Mouse (Mus musculus) intestine, embryonic 15.5 days (tissue): ENCODE results near the gene Gemin7. TPM values are rescaled to one million over a fixed set of nuclear protein-coding genes. Genes with fewer than 3 reads are reported as not detected.

Source experiments
- ATAC-seq: fragments of 200-750 bp; cut with Nextera tagmentation; 2 replicates; pipeline ENCODE4 v1.8.0; 2017; ENCODE audit warnings: moderate TSS enrichment, moderate library complexity
- H3K27ac ChIP-seq: fragments of 300-500 bp; sonication (generic); 2 replicates; pipeline ENCODE4 v1.5.1; 2015; ENCODE audit warnings: mild to moderate bottlenecking, inconsistent platforms
- H3K27me3 ChIP-seq: fragments of 300-500 bp; sonication (generic); replicated peaks from 2 replicates; pipeline ENCODE4 v1.6.1; 2015; ENCODE audit warnings: inconsistent platforms
- H3K36me3 ChIP-seq: fragments of 300-500 bp; sonication (generic); 2 replicates; pipeline ENCODE4 v1.6.1; 2015; ENCODE audit warnings: inconsistent platforms
- H3K4me1 ChIP-seq: fragments of 300-500 bp; sonication (generic); replicated peaks from 2 replicates; pipeline ENCODE4 v1.6.1; 2015; ENCODE audit warnings: inconsistent platforms
- H3K4me2 ChIP-seq: fragments of 300-500 bp; sonication (generic); replicated peaks from 2 replicates; pipeline ENCODE4 v1.6.1; 2015; ENCODE audit warnings: mild to moderate bottlenecking, inconsistent platforms
- H3K4me3 ChIP-seq: fragments of 300-500 bp; sonication (generic); replicated peaks from 2 replicates; pipeline ENCODE4 v1.5.1; 2015; ENCODE audit warnings: inconsistent platforms
- H3K9ac ChIP-seq: fragments of 300-500 bp; sonication (generic); 2 replicates; pipeline ENCODE4 v1.6.1; 2015; ENCODE audit warnings: inconsistent platforms
- H3K9me3 ChIP-seq: fragments of 300-500 bp; sonication (generic); 2 replicates; pipeline ENCODE4 v1.6.1; 2016; ENCODE audit warnings: inconsistent platforms
- WGBS: fragments of 180-500 bp; shearing (Covaris S2); methylation state at CpG from one replicate; pipeline ENCODE4 v1.1.7; 2015; 5-methylcytosine and 5-hydroxymethylcytosine counted together
- polyA plus RNA-seq: library from polyadenylated mRNA; unstranded; fragments of >200 nt; fragmentation: Nextera tagmentation; extraction: Ambion mirVana; gene quantifications from 2 replicates; pipeline ENCODE4 v1.2.1, GENCODE M21; 2015

Gemin7 gene
- polyA plus RNA-seq, 1 experiment from 2014 or later = 131 TPM

- Histone ChIP-seq H3K27ac (peak overlapping the region; percentile 81), H3K4me3 (peak overlapping the region; percentile 64), H3K9ac (peak overlapping the region; percentile 69), H3K9me3 (no peaks in the 10 kb centered on the region), H3K4me2 (peak overlapping the region; percentile 89), H3K4me1 (peaks cover 32% of the 10 kb centered on the region), H3K36me3 (peaks cover 13% of the 10 kb centered on the region), H3K27me3 (peaks cover 17% of the 10 kb centered on the region)
- 15% methylated on average over 16 of the region's 16 CpGs for WGBS
- peak; percentile 19 for ATAC-seq
Measured at GRCm38 (mm10) chr7:19573776-19574140, 3.6 kb downstream of the Gemin7 start.

DNA sequence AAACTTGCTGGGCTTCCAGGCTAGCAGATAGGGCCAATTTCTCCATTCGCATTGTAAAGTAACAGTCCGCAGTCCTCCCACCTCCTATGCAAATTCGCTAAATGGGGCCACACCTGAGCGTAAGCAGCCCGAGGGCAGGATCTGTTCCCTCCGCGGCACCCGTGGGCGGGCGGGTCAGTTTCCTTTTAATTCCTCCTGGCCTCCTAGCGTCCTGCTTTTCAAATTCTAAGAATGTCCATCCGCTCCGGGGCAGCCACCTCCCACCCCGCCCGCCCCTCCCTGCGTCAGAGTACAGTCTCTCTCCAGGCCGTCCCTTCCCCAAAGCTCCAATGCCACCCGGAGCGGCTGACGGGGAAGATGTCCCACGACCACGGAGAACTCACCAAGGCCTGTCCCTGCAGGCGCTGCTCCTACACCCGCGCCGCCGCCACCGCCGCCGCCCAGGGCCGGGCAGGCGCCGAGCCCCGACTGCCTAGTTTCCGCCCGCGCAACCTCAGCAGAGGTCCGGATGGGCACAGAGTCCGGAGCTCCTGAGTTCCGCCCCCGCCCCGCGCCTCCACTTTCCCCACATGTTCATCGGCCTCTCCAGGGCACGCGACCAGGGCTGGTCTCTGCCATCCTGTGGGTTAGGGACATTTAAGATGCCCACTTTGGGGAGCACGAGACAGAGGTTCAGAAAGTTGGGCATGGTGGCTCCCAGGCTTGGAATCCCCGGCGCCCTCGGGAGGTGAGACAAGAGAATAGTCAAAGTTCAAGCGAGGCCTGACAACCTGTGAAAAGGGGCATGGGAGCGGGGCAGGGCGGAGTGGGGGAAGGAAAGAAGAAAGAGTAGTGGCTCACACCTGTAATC, 4.2 kb downstream of the Gemin7 start:
- Histone ChIP-seq H3K4me2 (peak overlapping the region; percentile 89), H3K27me3 (peaks cover 16% of the 10 kb centered on the region), H3K4me1 (peaks cover 32% of the 10 kb centered on the region), H3K4me3 (peak overlapping the region; percentile 64), H3K9ac (peak overlapping the region; percentile 69), H3K36me3 (peaks cover 13% of the 10 kb centered on the region), H3K27ac (peak overlapping the region; percentile 81), H3K9me3 (no peaks in the 10 kb centered on the region)
- under 1% methylated on average over 53 of the region's 53 CpGs for WGBS
- ATAC-seq = peak; percentile 91

DNA sequence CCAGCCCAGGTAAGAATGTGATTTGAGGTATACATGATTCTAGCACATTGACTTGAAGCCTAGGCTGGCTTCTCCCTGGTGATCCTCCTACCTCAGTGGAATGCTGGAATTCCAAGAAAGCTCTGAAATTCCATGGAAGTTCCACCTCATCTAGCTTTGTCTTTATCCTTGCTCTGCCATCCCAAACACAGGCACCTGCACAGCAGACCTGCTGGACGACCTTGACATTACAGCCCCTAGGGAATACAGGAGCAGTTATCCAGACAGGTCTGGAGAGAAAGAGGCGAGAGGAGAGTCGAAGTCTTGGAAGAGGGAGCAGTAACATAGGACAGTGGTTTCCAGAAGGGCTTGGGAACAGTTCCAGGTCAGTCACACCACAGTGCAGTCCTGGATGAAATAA, 7.7 kb downstream of the Gemin7 start:
- no peak for ATAC-seq
- Histone ChIP-seq H3K4me2 (no peak overlapping the region), H3K36me3 (peaks cover 28% of the 10 kb centered on the region), H3K4me3 (no peak overlapping the region), H3K27ac (no peak overlapping the region), H3K9me3 (no peaks in the 10 kb centered on the region), H3K27me3 (no peaks in the 10 kb centered on the region), H3K4me1 (peaks cover 17% of the 10 kb centered on the region), H3K9ac (no peak overlapping the region)
- 73% methylated on average over 3 of the region's 3 CpGs for WGBS

DNA sequence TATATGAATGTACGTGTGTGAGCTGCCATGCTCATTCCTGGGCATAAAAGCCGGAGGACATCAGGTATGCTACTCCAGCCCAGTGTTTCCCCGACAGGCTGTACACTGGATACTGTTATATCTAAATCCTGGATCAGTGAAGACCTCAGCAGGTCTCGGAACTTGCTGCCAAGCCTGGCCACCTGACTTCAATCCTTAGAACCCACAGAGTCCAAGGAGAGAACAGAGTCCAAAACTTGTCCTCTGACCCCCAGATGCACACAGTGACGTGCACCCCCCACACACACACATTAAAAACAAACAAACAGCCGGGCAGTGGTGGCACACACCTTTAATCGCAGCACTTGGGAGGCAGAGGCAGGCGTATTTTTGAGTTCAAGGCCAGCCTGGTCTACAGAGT, 10.0 kb downstream of the Gemin7 start:
- WGBS = 91% methylated on average over 8 of the region's 8 CpGs

GRCm38 (mm10) chr7:19565803-19566202, 11.6 kb downstream of the Gemin7 start:
- Histone ChIP-seq H3K27ac (no peak overlapping the region), H3K9ac (no peak overlapping the region), H3K4me1 (peaks cover 9% of the 10 kb centered on the region), H3K9me3 (no peaks in the 10 kb centered on the region), H3K27me3 (no peaks in the 10 kb centered on the region), H3K4me2 (no peak overlapping the region), H3K36me3 (peaks cover 32% of the 10 kb centered on the region), H3K4me3 (no peak overlapping the region)
- WGBS = 95% methylated on average over 2 of the region's 2 CpGs
- ATAC-seq = no peak

More for the DNA sequence above, 10.0 kb downstream of the Gemin7 start:
- no peak overlapping the region for H3K4me3 ChIP-seq
- H3K9me3 ChIP-seq = no peaks in the 10 kb centered on the region
- peaks cover 19% of the 10 kb centered on the region for H3K4me1 ChIP-seq
- peaks cover 32% of the 10 kb centered on the region for H3K36me3 ChIP-seq
- H3K9ac ChIP-seq = no peak overlapping the region
- no peak for ATAC-seq
- H3K27me3 ChIP-seq = no peaks in the 10 kb centered on the region
- H3K27ac ChIP-seq = no peak overlapping the region
- no peak overlapping the region for H3K4me2 ChIP-seq

DNA sequence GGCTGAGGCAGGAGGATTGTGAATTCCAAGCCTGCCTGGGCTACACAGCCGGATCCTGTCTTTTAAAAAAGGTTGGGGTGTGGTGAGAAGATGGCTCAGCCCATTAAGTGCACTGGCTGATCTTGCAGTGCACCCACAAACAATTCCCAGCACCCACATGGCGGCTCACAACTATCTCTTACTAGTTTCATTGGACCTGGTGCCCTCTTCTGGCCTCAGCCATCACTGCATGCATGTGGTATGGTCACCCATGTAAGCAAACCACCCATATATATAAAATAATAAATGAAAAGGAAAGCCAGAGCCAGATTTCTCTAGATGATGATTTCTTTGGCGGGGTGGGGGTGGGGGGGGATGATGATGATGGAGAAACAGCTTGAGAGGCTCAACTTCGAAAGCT, 12.9 kb downstream of the Gemin7 start:
- Histone ChIP-seq H3K27me3 (no peaks in the 10 kb centered on the region), H3K4me1 (peaks cover 22% of the 10 kb centered on the region), H3K9ac (no peak overlapping the region), H3K36me3 (peaks cover 24% of the 10 kb centered on the region), H3K4me3 (no peak overlapping the region), H3K9me3 (no peaks in the 10 kb centered on the region), H3K4me2 (no peak overlapping the region), H3K27ac (no peak overlapping the region)
- WGBS = 90% methylated on average over 4 of the region's 4 CpGs
- ATAC-seq = no peak

GRCm38 (mm10) chr7:19563884-19564283, 13.5 kb downstream of the Gemin7 start:
- H3K36me3 ChIP-seq = peaks cover 19% of the 10 kb centered on the region
- no peak overlapping the region for H3K27ac ChIP-seq

GRCm38 (mm10) chr7:19562643-19563410, 14.6 kb downstream of the Gemin7 start, which contains the start of gene Ppp1r37:
Ppp1r37 (minus strand) TSS chr7:19563076.
- H3K9ac ChIP-seq = peak within 1 kb of the TSS; percentile 98
- H3K4me3 ChIP-seq = peak within 1 kb of the TSS; percentile 96
- H3K36me3 ChIP-seq = peaks cover 19% of the 10 kb centered on the region
- peak within 1 kb of the TSS; percentile 78 for H3K4me2 ChIP-seq
- H3K27me3 ChIP-seq = no peaks in the 10 kb centered on the region
- H3K27ac ChIP-seq = peak within 1 kb of the TSS; percentile 92
- whole genome bisulfite sequencing = 2% methylated on average over 19 of the region's 19 CpGs
- ATAC-seq = peak; percentile 39; the same call in 1 of the 2 replicates
- H3K9me3 ChIP-seq = no peaks in the 10 kb centered on the region
- peaks cover 33% of the 10 kb centered on the region for H3K4me1 ChIP-seq

More at GRCm38 (mm10) chr7:19563884-19564283, 13.5 kb downstream of the Gemin7 start:
- Histone ChIP-seq H3K9me3 (no peaks in the 10 kb centered on the region), H3K4me2 (no peak overlapping the region), H3K4me1 (peaks cover 26% of the 10 kb centered on the region), H3K9ac (0 out of 2 replicates have a peak overlapping the region, but pooled peaks have one; percentile 8), H3K27me3 (no peaks in the 10 kb centered on the region), H3K4me3 (no peak overlapping the region)
- ATAC-seq = no peak
- WGBS = 84% methylated on average over 3 of the region's 3 CpGs

- peak overlapping the region; percentile 96 for H3K4me3 ChIP-seq
- H3K9me3 ChIP-seq = no peaks in the 10 kb centered on the region
Measured at GRCm38 (mm10) chr7:19561765-19562642, 15.4 kb downstream of the Gemin7 start.

DNA sequence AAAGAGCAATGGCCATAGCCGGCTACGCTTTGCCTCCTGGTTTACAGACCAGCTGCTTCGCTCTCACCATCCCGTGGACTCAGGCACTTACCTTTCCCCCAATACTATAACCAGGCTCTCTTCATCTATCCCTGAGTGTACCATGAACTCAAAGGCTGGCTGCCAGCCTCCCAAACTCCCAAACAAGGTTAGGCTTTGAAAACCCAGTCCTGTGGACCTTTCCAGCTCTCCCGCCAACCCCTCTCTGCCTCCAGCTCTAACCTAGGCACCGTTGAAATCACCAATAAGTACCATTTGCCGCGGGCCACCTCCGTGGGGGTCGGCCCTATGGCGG, 16.0 kb downstream of the Gemin7 start:
- Histone ChIP-seq H3K4me1 (peaks cover 45% of the 10 kb centered on the region), H3K27me3 (no peaks in the 10 kb centered on the region), H3K36me3 (peaks cover 16% of the 10 kb centered on the region), H3K4me3 (peak overlapping the region; percentile 96), H3K4me2 (peak overlapping the region; percentile 78), H3K9me3 (no peaks in the 10 kb centered on the region), H3K9ac (peak overlapping the region; percentile 98), H3K27ac (peak overlapping the region; percentile 92)
- 0% methylated on average over 11 of the region's 11 CpGs for WGBS
- no peak for ATAC-seq

More at GRCm38 (mm10) chr7:19561765-19562642, 15.4 kb downstream of the Gemin7 start:
- Histone ChIP-seq H3K9ac (peak overlapping the region; percentile 98), H3K4me1 (peaks cover 40% of the 10 kb centered on the region), H3K36me3 (peaks cover 19% of the 10 kb centered on the region), H3K27me3 (no peaks in the 10 kb centered on the region), H3K27ac (peak overlapping the region; percentile 92), H3K4me2 (peak overlapping the region; percentile 78)
- peak; percentile 92 for ATAC-seq
- WGBS = under 1% methylated on average over 101 of the region's 102 CpGs

GRCm38 (mm10) chr7:19560491-19561260, 16.7 kb downstream of the Gemin7 start:
- peak overlapping the region; percentile 78 for H3K4me2 ChIP-seq
- no peak for ATAC-seq
- peak overlapping the region; percentile 98 for H3K9ac ChIP-seq
- H3K4me1 ChIP-seq = peaks cover 45% of the 10 kb centered on the region
- peak overlapping the region; percentile 96 for H3K4me3 ChIP-seq
- H3K27me3 ChIP-seq = no peaks in the 10 kb centered on the region
- 0 out of 2 replicates have a peak overlapping the region, but pooled peaks have one; percentile 92 for H3K27ac ChIP-seq
- H3K36me3 ChIP-seq = peaks cover 15% of the 10 kb centered on the region
- 13% methylated on average over 11 of the region's 11 CpGs for WGBS
- no peaks in the 10 kb centered on the region for H3K9me3 ChIP-seq
